Mouse (Mus musculus) cortical plate, adult 2 months (tissue): ENCODE data around the gene Col16a1. TPM values are rescaled to one million over a fixed set of nuclear protein-coding genes. Genes with fewer than 3 reads are reported as not detected.

ENCODE experiments used
- H3K27ac ChIP-seq: fragments of 200-500 bp; 2 replicates; pipeline ENCODE4 v1.5.1; 2012; ENCODE audit warnings: low read length, control low read depth, inconsistent platforms; ENCODE audit not compliant: insufficient read depth
- H3K4me1 ChIP-seq: fragments of 200-500 bp; 2 replicates; pipeline ENCODE4 v1.6.1; 2011; ENCODE audit warnings: low read length; ENCODE audit not compliant: control insufficient read depth, insufficient read depth
- H3K4me3 ChIP-seq: fragments of 200-500 bp; 2 replicates; pipeline ENCODE4 v1.5.1; 2011; ENCODE audit warnings: mild to moderate bottlenecking, low read length, control low read depth; ENCODE audit not compliant: insufficient read depth
- CTCF ChIP-seq: fragments of 200-500 bp; IDR thresholded peaks from 2 replicates; pipeline ENCODE4 v1.5.1; 2011; ENCODE audit warnings: mild to moderate bottlenecking, control low read depth, low read length; ENCODE audit not compliant: insufficient read depth; ENCODE audit errors: extremely low read depth
- POLR2A ChIP-seq: fragments of 200-500 bp; IDR thresholded peaks from 2 replicates; pipeline ENCODE4 v1.6.1; 2011; ENCODE audit warnings: mild to moderate bottlenecking, low read length, control low read depth; ENCODE audit not compliant: insufficient read depth; ENCODE audit errors: extremely low read depth
- polyA plus RNA-seq: library from polyadenylated mRNA; depleted of rRNA; stranded (reverse); fragments of >200 nt; gene quantifications from 2 replicates; pipeline ENCODE4 v1.2.3, GENCODE M21; 2012

Col16a1 gene
- polyA plus RNA-seq, 1 experiment: 41.0 TPM

- peaks cover 4% of the 10 kb centered on the region; the same call in 1 of the 2 replicates for H3K4me1 ChIP-seq
- H3K4me3 ChIP-seq: no peak overlapping the region
- no peak for TF ChIP-seq CTCF
- TF ChIP-seq POLR2A: no peak
- H3K27ac ChIP-seq: no peak overlapping the region
Observed at GRCm38 (mm10) chr4:130016010-130016409, 31.6 kb upstream of the Col16a1 start.

GRCm38 (mm10) chr4:130017036-130017674, 30.5 kb upstream of the Col16a1 start:
- Histone ChIP-seq H3K27ac (no peak overlapping the region), H3K4me3 (no peak overlapping the region), H3K4me1 (peaks cover 4% of the 10 kb centered on the region; the same call in 1 of the 2 replicates)
- TF ChIP-seq CTCF: no peak
- TF ChIP-seq POLR2A: no peak

- H3K27ac ChIP-seq: no peak overlapping the region
- no peak overlapping the region for H3K4me3 ChIP-seq
- TF ChIP-seq CTCF (no peak), POLR2A (no peak)
Observed at GRCm38 (mm10) chr4:130022952-130023351, 24.7 kb upstream of the Col16a1 start.

GRCm38 (mm10) chr4:130023511-130024231, 24.0 kb upstream of the Col16a1 start:
- Histone ChIP-seq H3K4me3 (no peak overlapping the region), H3K27ac (no peak overlapping the region), H3K4me1 (peaks cover 3% of the 10 kb centered on the region; the same call in 1 of the 2 replicates)
- peak; percentile 36; the same call in 1 of the 2 replicates for TF ChIP-seq POLR2A
- no peak for TF ChIP-seq CTCF

More at GRCm38 (mm10) chr4:130022952-130023351, 24.7 kb upstream of the Col16a1 start:
- H3K4me1 ChIP-seq: peaks cover 3% of the 10 kb centered on the region; the same call in 1 of the 2 replicates

- TF ChIP-seq POLR2A (no peak), CTCF (no peak)
- Histone ChIP-seq H3K4me1 (peaks cover 3% of the 10 kb centered on the region; the same call in 1 of the 2 replicates), H3K4me3 (no peak overlapping the region), H3K27ac (no peak overlapping the region)
Observed at GRCm38 (mm10) chr4:130025544-130025943, 22.1 kb upstream of the Col16a1 start.

GRCm38 (mm10) chr4:130031146-130031545, 16.5 kb upstream of the Col16a1 start:
- Histone ChIP-seq H3K4me3 (no peak overlapping the region), H3K27ac (no peak overlapping the region), H3K4me1 (peaks cover 2% of the 10 kb centered on the region; the same call in 1 of the 2 replicates)
- TF ChIP-seq CTCF: no peak
- no peak for TF ChIP-seq POLR2A

- Histone ChIP-seq H3K4me1 (peaks cover 2% of the 10 kb centered on the region; the same call in 1 of the 2 replicates), H3K4me3 (no peak overlapping the region), H3K27ac (no peak overlapping the region)
- no peak for TF ChIP-seq POLR2A
- no peak for TF ChIP-seq CTCF
Observed at GRCm38 (mm10) chr4:130033496-130033895, 14.1 kb upstream of the Col16a1 start.

- Histone ChIP-seq H3K4me3 (no peak overlapping the region), H3K27ac (no peak overlapping the region), H3K4me1 (peaks cover 2% of the 10 kb centered on the region; the same call in 1 of the 2 replicates)
- TF ChIP-seq CTCF: peak; percentile 76
- 0 out of 2 replicates have a peak, but pooled peaks have one; percentile 21 for TF ChIP-seq POLR2A
Observed at GRCm38 (mm10) chr4:130036112-130036511, 11.5 kb upstream of the Col16a1 start.

GRCm38 (mm10) chr4:130036573-130037401, 10.9 kb upstream of the Col16a1 start:
- H3K27ac ChIP-seq: no peak overlapping the region
- TF ChIP-seq CTCF: no peak
- TF ChIP-seq POLR2A: no peak
- H3K4me3 ChIP-seq: no peak overlapping the region
- H3K4me1 ChIP-seq: peaks cover 2% of the 10 kb centered on the region; the same call in 1 of the 2 replicates
